Comparison of ENCODE assay signal across 8 mouse cellular contexts in genomic region chr7:75781298-75781947, GRCm38 (mm10).
A peak's percentile ranks its signal among the peaks of the same experiment; 100 is the strongest.
DNase-seq lines count a peak whose midpoint lies in the region; ATAC-seq and TF ChIP-seq lines count a peak whose summit lies in the region.

No protein-coding gene starts in this region.

- no peak for TF ChIP-seq CTCF in C2C12 (IDR thresholded peaks at IDR 0.05; ENCODE audit: control insufficient read depth, insufficient read depth, insufficient read length)

- H3K4me2 ChIP-seq in forebrain, embryonic 15.5 days (replicated peaks): peak overlapping the region; percentile 73
- peak overlapping the region; percentile 84 for H3K4me2 ChIP-seq in liver, embryonic 15.5 days

- intact Hi-C loops in heart, postnatal 14 days (cut with DNase I): no loop called here

- H3K36me3 ChIP-seq in heart, embryonic 10.5 days: peaks cover 38% of the 10 kb centered on the region
- peaks cover 40% of the 10 kb centered on the region for H3K36me3 ChIP-seq in C2C12 (ENCODE audit: control insufficient read depth, insufficient read depth)
- H3K36me3 ChIP-seq in forebrain, embryonic 15.5 days: no peaks in the 10 kb centered on the region
- peaks cover 38% of the 10 kb centered on the region for H3K36me3 ChIP-seq in liver, embryonic 15.5 days (replicated peaks)

- H3K9me3 ChIP-seq in heart, embryonic 10.5 days: no peaks in the 10 kb centered on the region
- H3K9me3 ChIP-seq in forebrain, embryonic 15.5 days: no peaks in the 10 kb centered on the region
- H3K9me3 ChIP-seq in liver, embryonic 15.5 days (replicated peaks): no peaks in the 10 kb centered on the region

- H3K4me1 ChIP-seq in heart, embryonic 10.5 days: peaks cover 13% of the 10 kb centered on the region; the same call in 1 of the 2 replicates
- H3K4me1 ChIP-seq in forebrain, embryonic 15.5 days: no peaks in the 10 kb centered on the region
- peaks cover 18% of the 10 kb centered on the region for H3K4me1 ChIP-seq in liver, embryonic 15.5 days (replicated peaks)

- H3K79me3 ChIP-seq in C2C12 (ENCODE audit: low read depth): peaks cover 29% of the 10 kb centered on the region

- no peak for DNase-seq in heart, embryonic 10.5 days (ENCODE audit: low spot score)
- DNase-seq in heart, postnatal 14 days: no peak
- DNase-seq in right cerebral cortex, postnatal 25 days: no peak
- DNase-seq in cerebellum, adult 9-10 months: no peak
- DNase-seq in adrenal gland, postnatal 36 days: no peak

- ATAC-seq in forebrain, embryonic 15.5 days (replicated peaks): peak; percentile 21; the same call in 1 of the 2 replicates
- ATAC-seq in liver, embryonic 15.5 days (ENCODE audit: insufficient read depth): peak; percentile 37

- peak overlapping the region; percentile 95 for H3ac ChIP-seq in C2C12 (ENCODE audit: control insufficient read depth, insufficient read length, low read depth)

- H3K27me3 ChIP-seq in heart, embryonic 10.5 days (ENCODE audit: insufficient read depth, poor library complexity, severe bottlenecking): no peaks in the 10 kb centered on the region
- no peaks in the 10 kb centered on the region for H3K27me3 ChIP-seq in C2C12 (ENCODE audit: control insufficient read depth, insufficient read depth, insufficient read length)
- H3K27me3 ChIP-seq in forebrain, embryonic 15.5 days: no peaks in the 10 kb centered on the region
- H3K27me3 ChIP-seq in liver, embryonic 15.5 days: no peaks in the 10 kb centered on the region

- peak overlapping the region; percentile 54 for H3K9ac ChIP-seq in forebrain, embryonic 15.5 days (replicated peaks)
- peak overlapping the region; percentile 75 for H3K9ac ChIP-seq in liver, embryonic 15.5 days

- peak overlapping the region; percentile 95 for H3K27ac ChIP-seq in heart, embryonic 10.5 days
- no peak overlapping the region for H3K27ac ChIP-seq in forebrain, embryonic 15.5 days (replicated peaks)
- peak overlapping the region; percentile 76 for H3K27ac ChIP-seq in liver, embryonic 15.5 days (replicated peaks)

- H3K4me3 ChIP-seq in heart, embryonic 10.5 days: peak overlapping the region; percentile 85
- peak overlapping the region; percentile 68 for H3K4me3 ChIP-seq in C2C12 (ENCODE audit: insufficient read depth, poor library complexity, severe bottlenecking)
- H3K4me3 ChIP-seq in forebrain, embryonic 15.5 days: peak overlapping the region; percentile 61
- peak overlapping the region; percentile 75 for H3K4me3 ChIP-seq in liver, embryonic 15.5 days (replicated peaks)

- H3K79me2 ChIP-seq in C2C12 (ENCODE audit: control insufficient read depth, insufficient read depth): peaks cover 42% of the 10 kb centered on the region

- WGBS in heart, embryonic 10.5 days: 8% methylated on average over 13 of the region's 13 CpGs
- WGBS in forebrain, embryonic 15.5 days: 4% methylated on average over 13 of the region's 13 CpGs
- 2% methylated on average over 13 of the region's 13 CpGs for WGBS in liver, embryonic 15.5 days (ENCODE audit: insufficient replicate concordance)

TF ChIP-seq in C2C12, 6 proteins besides CTCF, POLR2A, EP300 and RAD21:
- TF ChIP-seq MYOD1 (IDR thresholded peaks at IDR 0.05; ENCODE audit: control insufficient read depth, insufficient read length, low read depth): no peak
- TF ChIP-seq FOSL1 (IDR thresholded peaks at IDR 0.05; ENCODE audit: insufficient read depth, low read length, poor library complexity, severe bottlenecking): no peak
- peak; percentile 56 for TF ChIP-seq MAX (IDR thresholded peaks at IDR 0.05)
- no peak for TF ChIP-seq USF1 (IDR thresholded peaks at IDR 0.05; ENCODE audit: low read depth)
- no peak for TF ChIP-seq CEBPB (IDR thresholded peaks at IDR 0.05; ENCODE audit: low read depth)
- no peak for TF ChIP-seq MYOG (IDR thresholded peaks at IDR 0.05; ENCODE audit: control insufficient read depth, extremely low read depth, insufficient read length)
